Mouse (Mus musculus) lung, adult 10 weeks (tissue): Measurements from ENCODE around the gene Gm3468. TPM values are rescaled to one million over a fixed set of nuclear protein-coding genes. Genes with fewer than 3 reads are reported as not detected.

Experiments used
- polyA plus RNA-seq: library from polyadenylated mRNA; stranded (reverse); fragments of 350-450 nt; fragmentation: Illumina TruSeq; extraction: RNeasy Lipid Tissue Mini Kit (QIAGEN cat#74804); gene quantifications from one replicate; pipeline ENCODE4 v1.2.3, GENCODE M21; 2014; ENCODE audit warnings: low read depth, low replicate concordance; ENCODE audit not compliant: insufficient read depth

Gm3468 gene
- polyA plus RNA-seq: 0.15 TPM

GRCm38 (mm10) chr14:6108272-6108925 lies at the start of gene Gm3468:
TSS of gene Gm3468 (minus strand) at chr14:6108665.

GRCm38 (mm10) chr14:6125707-6126106 lies 17.2 kb upstream of the Gm3468 start, which contains the start of gene Gm3476:
TSS of gene Gm3476 (minus strand) at chr14:6125807.

GRCm38 (mm10) chr14:6093842-6094241 lies 14.6 kb downstream of the Gm3468 start, which contains the start of gene Gm8206:
TSS of gene Gm8206 (minus strand) at chr14:6093942.

GRCm38 (mm10) chr14:6058167-6058566 lies 50.3 kb downstream of the Gm3468 start, which contains the start of gene Gm6337:
TSS of gene Gm6337 (minus strand) at chr14:6058267.

Other genes starting within 250 kb of the Gm3468 start
- 0.14 TPM for gene Gm8237, start 228.3 kb downstream of the Gm3468 start, polyA plus RNA-seq
- gene Gm3248, start 146.9 kb downstream of the Gm3468 start, polyA plus RNA-seq: 0.18 TPM
- not detected for gene Gm3453, start 129.5 kb downstream of the Gm3468 start, polyA plus RNA-seq
- not detected for gene Gm6337, start 50.4 kb downstream of the Gm3468 start, polyA plus RNA-seq
- gene Gm8206, start 14.7 kb downstream of the Gm3468 start, polyA plus RNA-seq: not detected
- gene Gm3476, start 17.1 kb upstream of the Gm3468 start, polyA plus RNA-seq: not detected
- gene Gm21560, start 110.6 kb upstream of the Gm3468 start, polyA plus RNA-seq: not detected
- not detected for gene Gm3411, start 178.6 kb upstream of the Gm3468 start, polyA plus RNA-seq
- gene Gm21103, start 196.2 kb upstream of the Gm3468 start, polyA plus RNA-seq: not detected
- gene Gm3618, start 235.0 kb upstream of the Gm3468 start, polyA plus RNA-seq: not detected